Mouse (Mus musculus): ENCODE results near the gene Gfap. TPM values are rescaled to one million over a fixed set of nuclear protein-coding genes. Genes with fewer than 3 reads are reported as not detected.
A peak's percentile ranks its signal among the peaks of the same experiment; 100 is the strongest.

The Gfap gene
- polyA plus RNA-seq, 1 experiment, result 8.1 TPM

DNA sequence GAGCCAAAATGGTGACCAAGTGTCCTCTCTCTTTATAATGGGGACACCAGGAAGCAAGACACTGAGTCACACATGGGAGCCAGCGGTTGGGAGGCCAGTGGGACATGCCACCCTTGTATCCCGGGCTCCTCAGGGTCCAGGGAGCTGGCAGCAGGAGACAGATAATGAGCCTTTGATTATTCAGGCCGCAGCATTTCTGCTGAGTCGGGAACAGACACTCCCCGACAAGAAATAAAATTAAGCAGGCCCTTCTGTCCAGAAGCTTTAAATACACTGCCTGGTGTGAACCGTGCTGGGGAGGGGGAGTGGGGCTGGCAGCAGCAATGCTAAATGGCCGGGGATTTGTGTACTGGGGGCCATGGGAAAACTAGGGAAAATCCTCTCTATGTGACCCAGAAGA lies 10.7 kb upstream of the Gfap start:
- WGBS, result 91% methylated on average over 7 of the region's 7 CpGs
- Histone ChIP-seq H3K27ac (ENCODE audit: control insufficient read depth, insufficient read depth, low read depth, low read length, poor library complexity) (no peak overlapping the region), H3K4me3 (replicated peaks; ENCODE audit: control insufficient read depth, low read depth, low read length) (no peak overlapping the region), H3K4me1 (ENCODE audit: control insufficient read depth, insufficient read depth, low read length) (no peaks in the 10 kb centered on the region)
- TF ChIP-seq POLR2A (IDR thresholded peaks at IDR 0.05; ENCODE audit: borderline replicate concordance, control insufficient read depth, low read depth, low read length) (no peak), CTCF (IDR thresholded peaks at IDR 0.05; ENCODE audit: control insufficient read depth, insufficient read depth, low read length) (no peak)

DNA sequence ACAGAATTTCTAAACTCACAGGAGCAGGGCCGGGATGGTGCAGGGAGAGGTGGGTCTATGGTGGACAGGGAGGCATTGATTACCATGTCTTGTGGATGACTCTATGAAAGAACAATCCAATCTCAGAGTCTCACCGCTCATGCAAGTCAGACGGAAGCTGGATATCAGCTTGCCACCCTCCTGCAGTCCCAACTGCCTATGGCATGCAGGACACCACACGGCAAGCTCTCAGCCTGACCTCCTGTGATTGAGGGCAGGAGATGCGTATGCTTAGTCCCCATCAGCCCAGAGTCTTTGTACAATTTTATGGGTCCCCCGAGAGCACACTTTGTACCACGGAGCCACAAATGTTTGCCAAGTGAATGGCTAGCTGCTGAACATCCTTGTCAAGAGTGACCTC lies 2.9 kb upstream of the Gfap start:
- no peak for TF ChIP-seq POLR2A (IDR thresholded peaks at IDR 0.05; ENCODE audit: borderline replicate concordance, control insufficient read depth, low read depth, low read length)
- TF ChIP-seq CTCF (IDR thresholded peaks at IDR 0.05; ENCODE audit: control insufficient read depth, insufficient read depth, low read length), result no peak
- no peak overlapping the region for H3K27ac ChIP-seq (ENCODE audit: control insufficient read depth, insufficient read depth, low read depth, low read length, poor library complexity)
- H3K4me3 ChIP-seq (replicated peaks; ENCODE audit: control insufficient read depth, low read depth, low read length), result no peak overlapping the region
- 88% methylated on average over 7 of the region's 7 CpGs for WGBS
- H3K4me1 ChIP-seq (ENCODE audit: control insufficient read depth, insufficient read depth, low read length), result no peaks in the 10 kb centered on the region

DNA sequence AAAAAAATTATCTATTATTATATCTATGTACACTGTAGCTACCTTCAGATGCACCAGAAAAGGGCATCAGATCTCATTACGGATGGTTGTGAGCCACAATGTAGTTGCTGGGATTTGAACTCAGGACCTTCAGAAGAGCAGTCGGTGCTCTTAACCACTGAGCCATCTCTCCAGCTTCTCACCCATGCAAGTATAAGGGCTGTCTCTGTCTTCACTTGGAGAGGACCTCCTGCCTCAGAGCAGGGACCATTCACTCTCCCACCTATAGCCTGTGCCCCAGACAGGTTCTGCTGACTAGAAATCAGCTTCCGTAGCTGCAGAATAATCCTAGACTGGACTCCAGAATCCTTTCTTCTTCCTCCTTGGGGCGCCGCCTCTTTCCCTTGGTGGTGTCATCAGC lies 1.4 kb upstream of the Gfap start:
- Histone ChIP-seq H3K27ac (ENCODE audit: control insufficient read depth, insufficient read depth, low read depth, low read length, poor library complexity) (no peak overlapping the region), H3K4me1 (ENCODE audit: control insufficient read depth, insufficient read depth, low read length) (no peaks in the 10 kb centered on the region), H3K4me3 (replicated peaks; ENCODE audit: control insufficient read depth, low read depth, low read length) (no peak overlapping the region)
- no peak for TF ChIP-seq CTCF (IDR thresholded peaks at IDR 0.05; ENCODE audit: control insufficient read depth, insufficient read depth, low read length)
- no peak for TF ChIP-seq POLR2A (IDR thresholded peaks at IDR 0.05; ENCODE audit: borderline replicate concordance, control insufficient read depth, low read depth, low read length)
- WGBS, result 84% methylated on average over 5 of the region's 5 CpGs

DNA sequence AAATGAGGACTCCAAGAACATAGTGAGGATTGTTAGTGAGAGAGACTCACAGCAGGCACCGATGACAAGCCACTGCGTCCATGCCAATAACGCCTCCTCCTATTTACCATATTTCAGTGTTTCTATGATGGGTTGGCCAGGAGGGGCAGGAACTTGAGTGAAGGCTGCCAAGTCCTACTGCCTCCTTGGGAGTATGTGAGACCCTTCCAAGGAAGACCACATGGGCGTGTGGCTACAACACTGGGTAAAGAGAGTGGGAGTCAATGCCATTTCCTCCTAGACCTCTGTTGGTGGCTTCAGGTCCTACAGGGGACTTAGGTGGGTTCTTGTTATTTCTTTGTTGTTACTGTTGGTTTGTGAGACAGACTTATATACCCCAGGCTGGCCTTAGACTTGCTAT lies 487 bp upstream of the Gfap start:
- TF ChIP-seq CTCF (IDR thresholded peaks at IDR 0.05; ENCODE audit: control insufficient read depth, insufficient read depth, low read length) (no peak), POLR2A (IDR thresholded peaks at IDR 0.05; ENCODE audit: borderline replicate concordance, control insufficient read depth, low read depth, low read length) (no peak)
- 51% methylated on average over 4 of the region's 4 CpGs for WGBS
- no peak overlapping the region for H3K27ac ChIP-seq (ENCODE audit: control insufficient read depth, insufficient read depth, low read depth, low read length, poor library complexity)

DNA sequence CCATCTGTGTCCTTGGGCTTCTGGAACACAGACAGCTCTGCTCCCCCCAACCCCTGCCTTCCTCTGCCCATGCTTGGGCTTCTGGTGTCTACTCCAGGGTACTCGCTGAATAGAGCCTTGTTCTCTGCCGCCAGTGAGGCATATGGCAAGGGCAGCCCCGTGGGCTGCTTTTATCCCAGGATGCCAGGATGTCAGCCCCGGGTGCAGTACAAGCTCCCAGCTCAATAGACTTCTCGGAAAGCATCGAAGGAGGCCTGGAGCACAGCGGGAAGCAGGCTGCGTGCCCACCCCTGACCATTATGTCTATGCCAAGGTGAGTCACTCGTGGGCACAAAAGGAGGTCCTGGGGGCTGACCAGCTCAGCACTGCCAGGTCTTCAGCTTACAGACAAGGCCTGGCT lies 2.3 kb downstream of the Gfap start:
- Histone ChIP-seq H3K4me3 (replicated peaks; ENCODE audit: control insufficient read depth, low read depth, low read length) (no peak overlapping the region), H3K4me1 (ENCODE audit: control insufficient read depth, insufficient read depth, low read length) (peaks cover 2% of the 10 kb centered on the region), H3K27ac (ENCODE audit: control insufficient read depth, insufficient read depth, low read depth, low read length, poor library complexity) (no peak overlapping the region)
- no peak for TF ChIP-seq POLR2A (IDR thresholded peaks at IDR 0.05; ENCODE audit: borderline replicate concordance, control insufficient read depth, low read depth, low read length)
- no peak for TF ChIP-seq CTCF (IDR thresholded peaks at IDR 0.05; ENCODE audit: control insufficient read depth, insufficient read depth, low read length)
- WGBS, result 84% methylated on average over 9 of the region's 9 CpGs

More for the DNA sequence above, 487 bp upstream of the Gfap start:
- no peak overlapping the region for H3K4me3 ChIP-seq (replicated peaks; ENCODE audit: control insufficient read depth, low read depth, low read length)
- no peaks in the 10 kb centered on the region for H3K4me1 ChIP-seq (ENCODE audit: control insufficient read depth, insufficient read depth, low read length)

DNA sequence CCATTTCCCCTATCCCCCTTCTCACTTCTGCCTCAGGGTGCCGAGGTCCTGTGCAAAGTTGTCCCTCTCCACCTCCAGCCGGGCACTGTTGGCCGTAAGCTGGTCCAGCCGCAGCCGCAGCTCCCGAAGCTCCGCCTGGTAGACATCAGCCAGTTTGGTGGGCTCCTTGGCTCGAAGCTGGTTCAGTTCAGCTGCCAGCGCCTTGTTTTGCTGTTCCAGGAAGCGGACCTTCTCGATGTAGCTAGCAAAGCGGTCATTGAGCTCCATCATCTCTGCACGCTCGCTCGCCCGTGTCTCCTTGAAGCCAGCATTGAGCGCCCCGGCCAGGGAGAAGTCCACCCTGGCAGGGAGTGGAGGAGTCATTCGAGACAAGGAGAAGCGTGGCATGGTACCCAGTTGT lies 4.1 kb downstream of the Gfap start:
- Histone ChIP-seq H3K4me1 (ENCODE audit: control insufficient read depth, insufficient read depth, low read length) (peaks cover 4% of the 10 kb centered on the region), H3K27ac (ENCODE audit: control insufficient read depth, insufficient read depth, low read depth, low read length, poor library complexity) (no peak overlapping the region), H3K4me3 (replicated peaks; ENCODE audit: control insufficient read depth, low read depth, low read length) (no peak overlapping the region)
- 86% methylated on average over 20 of the region's 20 CpGs for WGBS
- no peak for TF ChIP-seq POLR2A (IDR thresholded peaks at IDR 0.05; ENCODE audit: borderline replicate concordance, control insufficient read depth, low read depth, low read length)
- no peak for TF ChIP-seq CTCF (IDR thresholded peaks at IDR 0.05; ENCODE audit: control insufficient read depth, insufficient read depth, low read length)

DNA sequence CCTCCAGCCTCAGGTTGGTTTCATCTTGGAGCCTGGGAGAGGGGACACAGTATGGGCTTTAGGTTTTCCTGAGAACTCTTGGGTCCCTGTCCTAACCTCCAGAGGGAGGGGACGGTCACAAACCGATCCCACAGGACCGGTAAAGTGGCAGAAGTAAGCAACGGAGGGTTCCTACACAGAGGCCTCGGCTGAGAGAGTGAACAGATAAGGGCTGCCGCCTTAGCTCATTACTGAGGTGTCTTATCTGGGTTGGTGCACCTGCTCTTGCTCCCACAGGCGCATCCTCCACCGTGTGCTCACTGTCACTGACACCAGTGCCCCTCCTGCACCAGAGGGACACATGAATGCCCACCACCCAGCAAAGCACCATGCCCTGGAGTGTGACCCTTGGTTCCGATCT lies 4.9 kb downstream of the Gfap start:
- WGBS, result 54% methylated on average over 9 of the region's 9 CpGs
- Histone ChIP-seq H3K4me3 (replicated peaks; ENCODE audit: control insufficient read depth, low read depth, low read length) (peak overlapping the region; percentile 63), H3K27ac (ENCODE audit: control insufficient read depth, insufficient read depth, low read depth, low read length, poor library complexity) (peak overlapping the region; percentile 71), H3K4me1 (ENCODE audit: control insufficient read depth, insufficient read depth, low read length) (peaks cover 4% of the 10 kb centered on the region)
- TF ChIP-seq CTCF (IDR thresholded peaks at IDR 0.05; ENCODE audit: control insufficient read depth, insufficient read depth, low read length), result no peak
- peak; percentile 59 for TF ChIP-seq POLR2A (IDR thresholded peaks at IDR 0.05; ENCODE audit: borderline replicate concordance, control insufficient read depth, low read depth, low read length)

DNA sequence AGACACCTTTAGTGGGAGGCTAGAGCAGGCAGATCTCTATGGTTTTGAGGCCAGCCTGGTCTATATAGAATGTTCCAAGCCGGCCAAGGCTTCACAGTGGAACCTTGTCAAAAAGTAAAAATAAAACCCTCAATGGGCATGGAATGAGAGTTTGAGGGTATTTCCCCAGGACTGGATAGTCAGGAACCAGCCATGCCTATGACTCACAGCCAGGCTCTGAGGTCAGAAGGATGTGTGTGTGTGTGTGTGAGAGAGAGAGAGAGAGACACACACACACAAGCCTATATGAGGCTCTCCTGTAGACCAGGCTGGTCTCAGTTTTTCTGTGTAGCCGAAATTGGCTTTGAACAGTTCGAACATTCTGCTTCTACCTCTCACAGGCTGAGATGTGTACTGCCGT lies 6.0 kb downstream of the Gfap start:
- no peak for TF ChIP-seq POLR2A (IDR thresholded peaks at IDR 0.05; ENCODE audit: borderline replicate concordance, control insufficient read depth, low read depth, low read length)
- no peak for TF ChIP-seq CTCF (IDR thresholded peaks at IDR 0.05; ENCODE audit: control insufficient read depth, insufficient read depth, low read length)
- peak overlapping the region; percentile 71 for H3K27ac ChIP-seq (ENCODE audit: control insufficient read depth, insufficient read depth, low read depth, low read length, poor library complexity)
- H3K4me1 ChIP-seq (ENCODE audit: control insufficient read depth, insufficient read depth, low read length), result peaks cover 4% of the 10 kb centered on the region
- H3K4me3 ChIP-seq (replicated peaks; ENCODE audit: control insufficient read depth, low read depth, low read length), result peak overlapping the region; percentile 63
- 87% methylated on average over 4 of the region's 4 CpGs for WGBS

DNA sequence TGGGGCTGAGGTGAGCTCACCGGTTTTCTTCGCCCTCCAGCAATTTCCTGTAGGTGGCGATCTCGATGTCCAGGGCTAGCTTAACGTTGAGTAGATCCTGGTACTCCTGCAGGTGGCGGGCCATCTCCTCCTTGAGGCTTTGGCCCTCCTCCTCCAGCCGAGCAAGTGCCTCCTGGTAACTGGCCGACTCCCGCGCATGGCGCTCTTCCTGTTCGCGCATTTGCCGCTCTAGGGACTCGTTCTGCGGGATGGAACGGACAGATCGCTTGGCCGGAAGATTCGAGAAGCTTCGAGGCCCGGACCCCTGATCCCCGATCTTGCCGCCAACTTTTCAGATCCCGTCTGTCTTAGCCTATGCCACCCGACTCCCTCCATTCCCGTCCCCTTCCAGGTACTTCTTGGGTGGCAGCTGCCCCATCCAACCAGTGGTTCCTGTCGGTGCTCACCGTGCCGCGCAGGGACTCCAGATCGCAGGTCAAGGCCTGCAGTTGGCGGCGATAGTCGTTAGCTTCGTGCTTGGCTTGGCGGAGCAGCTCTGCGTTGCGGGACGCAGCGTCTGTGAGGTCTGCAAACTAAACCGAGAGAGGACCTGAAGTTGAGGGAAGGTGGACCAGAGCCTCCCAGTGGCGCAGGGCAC lies 7.6 kb downstream of the Gfap start:
- peaks cover 4% of the 10 kb centered on the region for H3K4me1 ChIP-seq (ENCODE audit: control insufficient read depth, insufficient read depth, low read length)
- peak overlapping the region; percentile 45 for H3K27ac ChIP-seq (ENCODE audit: control insufficient read depth, insufficient read depth, low read depth, low read length, poor library complexity)
- H3K4me3 ChIP-seq (replicated peaks; ENCODE audit: control insufficient read depth, low read depth, low read length), result peak overlapping the region; percentile 76
- WGBS, result 5% methylated on average over 43 of the region's 43 CpGs
- TF ChIP-seq CTCF (IDR thresholded peaks at IDR 0.05; ENCODE audit: control insufficient read depth, insufficient read depth, low read length), result peak; percentile 91
- TF ChIP-seq POLR2A (IDR thresholded peaks at IDR 0.05; ENCODE audit: borderline replicate concordance, control insufficient read depth, low read depth, low read length), result peak; percentile 55; the same call in 1 of the 2 replicates
